Mouse (Mus musculus) lung, embryonic 15.5 days (tissue): ENCODE measurements around the gene Tgtp1. TPM values are rescaled to one million over a fixed set of nuclear protein-coding genes. Genes with fewer than 3 reads are reported as not detected.
A peak's percentile ranks its signal among the peaks of the same experiment; 100 is the strongest.
"Not testable (repeated sequence)": the region's sequence is repeated elsewhere in the genome, so short reads cannot be mapped to it uniquely, and the experiment has no call there.

ENCODE experiments used
- ATAC-seq: fragments of 200-750 bp; cut with Nextera tagmentation; 2 replicates; pipeline ENCODE4 v1.8.0; 2017; ENCODE audit warnings: moderate number of reproducible peaks, borderline replicate concordance; ENCODE audit not compliant: low FRiP score, low TSS enrichment; ENCODE audit errors: extremely low read depth
- H3K27ac ChIP-seq: fragments of 300-500 bp; sonication (generic); 2 replicates; pipeline ENCODE4 v1.5.1; 2015; ENCODE audit warnings: moderate library complexity, mild to moderate bottlenecking, inconsistent platforms
- H3K27me3 ChIP-seq: fragments of 300-500 bp; sonication (generic); 2 replicates; pipeline ENCODE4 v1.6.1; 2015; ENCODE audit warnings: inconsistent platforms
- H3K36me3 ChIP-seq: fragments of 300-500 bp; sonication (generic); 2 replicates; pipeline ENCODE4 v1.6.1; 2015; ENCODE audit warnings: inconsistent platforms
- H3K4me1 ChIP-seq: fragments of 300-500 bp; sonication (generic); 2 replicates; pipeline ENCODE4 v1.6.1; 2015; ENCODE audit warnings: inconsistent platforms
- H3K4me2 ChIP-seq: fragments of 300-500 bp; sonication (generic); 2 replicates; pipeline ENCODE4 v1.6.1; 2015; ENCODE audit warnings: inconsistent platforms, mild to moderate bottlenecking, moderate library complexity
- H3K4me3 ChIP-seq: fragments of 300-500 bp; sonication (generic); 2 replicates; pipeline ENCODE4 v1.5.1; 2015; ENCODE audit warnings: mild to moderate bottlenecking, inconsistent platforms
- H3K9ac ChIP-seq: fragments of 300-500 bp; sonication (generic); 2 replicates; pipeline ENCODE4 v1.6.1; 2015; ENCODE audit warnings: inconsistent platforms
- H3K9me3 ChIP-seq: fragments of 300-500 bp; sonication (generic); 2 replicates; pipeline ENCODE4 v1.6.1; 2016; ENCODE audit warnings: inconsistent platforms
- WGBS: fragments of 180-500 bp; shearing (Covaris S2); methylation state at CpG from one replicate; pipeline ENCODE4 v1.1.7; 2015; 5-methylcytosine and 5-hydroxymethylcytosine counted together
- polyA plus RNA-seq: library from polyadenylated mRNA; unstranded; fragments of >200 nt; fragmentation: Nextera tagmentation; extraction: Ambion mirVana; gene quantifications from 2 replicates; pipeline ENCODE4 v1.2.1, GENCODE M21; 2015

The Tgtp1 gene
- 0.52 and 2.0 TPM in 2 replicates for polyA plus RNA-seq

- H3K27ac ChIP-seq, H3K4me2 ChIP-seq, H3K27me3 ChIP-seq, H3K36me3 ChIP-seq, H3K9ac ChIP-seq, H3K4me3 ChIP-seq, H3K9me3 ChIP-seq, H3K4me1 ChIP-seq: not testable (repeated sequence)
- ATAC-seq: peak; percentile 46; the same call in 1 of the 2 replicates
- WGBS: 22% methylated on average over 2 of the region's 2 CpGs
Observed at GRCm38 (mm10) chr11:48994018-48994417, at the start of gene Tgtp1. Gene Tgtp1, minus strand, starts transcription at chr11:48994172.

- H3K36me3 ChIP-seq, H3K9ac ChIP-seq, H3K4me3 ChIP-seq, H3K4me1 ChIP-seq, H3K27me3 ChIP-seq, H3K9me3 ChIP-seq, H3K4me2 ChIP-seq: not testable (repeated sequence)
- H3K27ac ChIP-seq: peak overlapping the region; percentile 53; the same call in 1 of the 2 replicates
- peak; percentile 81 for ATAC-seq
Observed at GRCm38 (mm10) chr11:49012074-49012473, 18.1 kb upstream of the Tgtp1 start.

GRCm38 (mm10) chr11:49006785-49007184 lies 12.8 kb upstream of the Tgtp1 start:
- not testable (repeated sequence) for H3K4me2 ChIP-seq, H3K27me3 ChIP-seq, H3K9me3 ChIP-seq, H3K4me1 ChIP-seq, H3K36me3 ChIP-seq, H3K9ac ChIP-seq, ATAC-seq, H3K4me3 ChIP-seq
- 0% methylated on average over 1 of the region's 1 CpGs for WGBS
- H3K27ac ChIP-seq: 0 out of 2 replicates have a peak overlapping the region, but pooled peaks have one; percentile 41

- not testable (repeated sequence) for H3K4me2 ChIP-seq, H3K9me3 ChIP-seq, H3K9ac ChIP-seq, H3K4me1 ChIP-seq, H3K36me3 ChIP-seq, H3K4me3 ChIP-seq, ATAC-seq, H3K27me3 ChIP-seq
- H3K27ac ChIP-seq: 0 out of 2 replicates have a peak overlapping the region, but pooled peaks have one; percentile 41
- 40% methylated on average over 2 of the region's 2 CpGs for WGBS
Observed at GRCm38 (mm10) chr11:49006317-49006716, 12.3 kb upstream of the Tgtp1 start.

GRCm38 (mm10) chr11:49000411-49000810 lies 6.4 kb upstream of the Tgtp1 start:
- not testable (repeated sequence) for ATAC-seq, H3K4me2 ChIP-seq, H3K4me1 ChIP-seq, H3K27me3 ChIP-seq, H3K9ac ChIP-seq, H3K9me3 ChIP-seq, H3K36me3 ChIP-seq, H3K27ac ChIP-seq, H3K4me3 ChIP-seq
- WGBS: 72% methylated on average over 1 of the region's 1 CpGs

GRCm38 (mm10) chr11:48993296-48993695 lies 676 bp downstream of the Tgtp1 start:
- not testable (repeated sequence) for H3K9ac ChIP-seq, H3K4me2 ChIP-seq, H3K27me3 ChIP-seq, ATAC-seq, H3K27ac ChIP-seq, H3K4me3 ChIP-seq, H3K9me3 ChIP-seq, H3K36me3 ChIP-seq, H3K4me1 ChIP-seq
- WGBS: 22% methylated on average over 10 of the region's 10 CpGs

GRCm38 (mm10) chr11:48991740-48992520 lies 2.0 kb downstream of the Tgtp1 start, which contains the start of gene Gm12185:
Gene Gm12185, minus strand, starts transcription at chr11:48992226.
- H3K36me3 ChIP-seq, H3K27me3 ChIP-seq, H3K9ac ChIP-seq, H3K4me1 ChIP-seq, H3K27ac ChIP-seq, H3K9me3 ChIP-seq, H3K4me2 ChIP-seq, ATAC-seq, H3K4me3 ChIP-seq: not testable (repeated sequence)
- 36% methylated on average over 4 of the region's 4 CpGs for WGBS

- H3K4me1 ChIP-seq, H3K36me3 ChIP-seq, H3K27me3 ChIP-seq, ATAC-seq, H3K27ac ChIP-seq, H3K4me3 ChIP-seq, H3K9me3 ChIP-seq, H3K4me2 ChIP-seq, H3K9ac ChIP-seq: not testable (repeated sequence)
- 58% methylated on average over 2 of the region's 2 CpGs for WGBS
Observed at GRCm38 (mm10) chr11:48989981-48990380, 4.0 kb downstream of the Tgtp1 start.

- H3K4me2 ChIP-seq, H3K9me3 ChIP-seq, H3K9ac ChIP-seq, H3K4me3 ChIP-seq, H3K36me3 ChIP-seq, H3K27ac ChIP-seq, H3K4me1 ChIP-seq, H3K27me3 ChIP-seq, ATAC-seq: not testable (repeated sequence)
- WGBS: 73% methylated on average over 2 of the region's 3 CpGs
Observed at GRCm38 (mm10) chr11:48988219-48988618, 5.8 kb downstream of the Tgtp1 start.

- ATAC-seq: not testable (repeated sequence)
- WGBS: no CpG with 5 or more reads among the region's 3 CpGs
Observed at GRCm38 (mm10) chr11:48982848-48983247, 11.1 kb downstream of the Tgtp1 start.

GRCm38 (mm10) chr11:48980052-48980451 lies 13.9 kb downstream of the Tgtp1 start:
- not testable (repeated sequence) for H3K4me3 ChIP-seq, H3K4me2 ChIP-seq, H3K9ac ChIP-seq, H3K27ac ChIP-seq, H3K27me3 ChIP-seq, ATAC-seq, H3K4me1 ChIP-seq, H3K36me3 ChIP-seq, H3K9me3 ChIP-seq
- no CpG with 5 or more reads among the region's 5 CpGs for WGBS

More at GRCm38 (mm10) chr11:48982848-48983247, 11.1 kb downstream of the Tgtp1 start:
- not testable (repeated sequence) for H3K36me3 ChIP-seq, H3K9ac ChIP-seq, H3K4me3 ChIP-seq, H3K27me3 ChIP-seq, H3K27ac ChIP-seq, H3K4me1 ChIP-seq, H3K4me2 ChIP-seq, H3K9me3 ChIP-seq

GRCm38 (mm10) chr11:48979251-48979650 lies 14.7 kb downstream of the Tgtp1 start, which contains the start of gene 9930111J21Rik1:
Gene 9930111J21Rik1, minus strand, starts transcription at chr11:48979398.
- not testable (repeated sequence) for H3K4me3 ChIP-seq, H3K36me3 ChIP-seq, ATAC-seq, H3K4me1 ChIP-seq, H3K9ac ChIP-seq, H3K9me3 ChIP-seq, H3K27ac ChIP-seq, H3K27me3 ChIP-seq, H3K4me2 ChIP-seq
- WGBS: no CpG with 5 or more reads among the region's 3 CpGs
